Mouse (Mus musculus) hindbrain, embryonic 16.5 days (tissue): Measurements from ENCODE around the gene Siae. TPM values are rescaled to one million over a fixed set of nuclear protein-coding genes. Genes with fewer than 3 reads are reported as not detected.

Experiments
- ATAC-seq: fragments of 200-750 bp; cut with Nextera tagmentation; 2 replicates; pipeline ENCODE4 v1.8.0; 2017; ENCODE audit warnings: moderate TSS enrichment, moderate library complexity
- H3K27ac ChIP-seq: fragments of 300-500 bp; sonication (generic); 2 replicates; pipeline ENCODE4 v1.5.1; 2014; ENCODE audit warnings: low read depth, mild to moderate bottlenecking, control low read depth, low read length, moderate library complexity
- H3K27me3 ChIP-seq: fragments of 300-500 bp; sonication (generic); replicated peaks from 2 replicates; pipeline ENCODE4 v1.6.1; 2014; ENCODE audit warnings: low read length; ENCODE audit not compliant: control insufficient read depth, insufficient read depth
- H3K36me3 ChIP-seq: fragments of 300-500 bp; sonication (generic); 2 replicates; pipeline ENCODE4 v1.6.1; 2014; ENCODE audit warnings: mild to moderate bottlenecking, low read length, moderate library complexity, mixed read lengths; ENCODE audit not compliant: control insufficient read depth, insufficient read depth
- H3K4me1 ChIP-seq: fragments of 300-500 bp; sonication (generic); 2 replicates; pipeline ENCODE4 v1.6.1; 2014; ENCODE audit warnings: low read depth, low read length; ENCODE audit not compliant: control insufficient read depth, insufficient read depth
- H3K4me2 ChIP-seq: fragments of 300-500 bp; sonication (generic); 2 replicates; pipeline ENCODE4 v1.6.1; 2014; ENCODE audit warnings: mild to moderate bottlenecking, low read length, control low read depth, moderate library complexity
- H3K4me3 ChIP-seq: fragments of 300-500 bp; sonication (generic); 2 replicates; pipeline ENCODE4 v1.5.1; 2014; ENCODE audit warnings: mild to moderate bottlenecking, low read length, control low read depth, moderate library complexity
- H3K9ac ChIP-seq: fragments of 300-500 bp; sonication (generic); 2 replicates; pipeline ENCODE4 v1.6.1; 2014; ENCODE audit warnings: low read depth, mild to moderate bottlenecking, control low read depth, low read length, moderate library complexity
- H3K9me3 ChIP-seq: fragments of 300-500 bp; sonication (generic); 2 replicates; pipeline ENCODE4 v1.6.1; 2014; ENCODE audit warnings: mild to moderate bottlenecking, low read length, moderate library complexity; ENCODE audit not compliant: control insufficient read depth
- WGBS: fragments of 180-500 bp; shearing (Covaris S2); extraction: QIAGEN DNeasy Blood & Tissue Kit; methylation state at CpG from one replicate; pipeline ENCODE4 v1.1.7; 2014; 5-methylcytosine and 5-hydroxymethylcytosine counted together
- polyA plus RNA-seq: library from polyadenylated mRNA; unstranded; fragments of >200 nt; fragmentation: Nextera tagmentation; extraction: Ambion mirVana; gene quantifications from 2 replicates; pipeline ENCODE4 v1.2.1, GENCODE M21; 2015

The Siae gene
- polyA plus RNA-seq, 1 experiment from 2014 or later, result 17.4 TPM

DNA sequence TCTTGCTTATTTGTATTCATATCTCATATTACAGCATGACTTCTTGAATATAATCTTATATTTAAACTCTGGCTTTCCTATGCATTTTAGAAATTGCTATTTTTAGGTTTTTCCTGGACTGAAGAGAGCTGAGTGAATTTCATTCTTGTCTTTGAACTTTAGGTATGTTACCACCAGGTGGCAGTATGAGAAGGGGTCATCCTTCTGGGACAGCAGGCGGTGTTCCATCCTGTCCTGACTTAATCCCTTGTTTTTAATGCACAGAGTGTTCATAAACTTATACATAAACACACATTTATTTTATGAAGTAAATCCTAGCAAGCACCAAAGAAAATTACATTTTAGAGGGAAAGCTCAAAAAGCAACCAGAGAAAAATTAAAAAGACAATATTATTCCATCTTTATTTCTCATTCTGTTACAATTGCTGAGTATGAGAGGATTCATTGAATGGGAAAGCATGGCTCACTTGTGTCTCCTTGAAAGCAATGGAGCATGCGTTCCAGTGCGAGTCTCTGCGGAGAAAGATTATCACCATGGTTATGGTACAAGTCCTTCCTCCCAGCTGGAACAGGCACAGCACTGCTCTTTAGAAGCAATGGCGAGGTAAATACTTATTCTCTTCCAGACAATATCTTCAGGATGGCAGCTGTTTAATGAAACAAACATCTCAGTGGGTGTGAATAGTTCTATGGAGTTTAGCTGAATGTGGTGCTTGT, 134.6 kb downstream of the Siae start:
- Histone ChIP-seq H3K27ac (no peak overlapping the region), H3K9me3 (no peaks in the 10 kb centered on the region), H3K4me1 (no peaks in the 10 kb centered on the region), H3K9ac (no peak overlapping the region), H3K27me3 (no peaks in the 10 kb centered on the region), H3K4me2 (no peak overlapping the region), H3K4me3 (no peak overlapping the region), H3K36me3 (no peaks in the 10 kb centered on the region)
- ATAC-seq, result peak; percentile 89
- 32% methylated on average over 5 of the region's 5 CpGs for WGBS

Other genes with a start within 250 kb of the Siae start
- gene Ccdc15, start 207.3 kb upstream of the Siae start, polyA plus RNA-seq, result 6.1 and 7.1 TPM in 2 replicates
- gene Hepacam, start 188.3 kb upstream of the Siae start, polyA plus RNA-seq, result 42.0 and 46.2 TPM in 2 replicates
- 5.5 and 8.6 TPM in 2 replicates for gene Robo4, start 153.8 kb upstream of the Siae start, polyA plus RNA-seq
- gene Robo3, start 122.5 kb upstream of the Siae start, polyA plus RNA-seq, result 7.3 and 12.1 TPM in 2 replicates
- gene Msantd2, start 66.4 kb upstream of the Siae start, polyA plus RNA-seq, result 24.4 and 28.9 TPM in 2 replicates
- gene Esam, start 27.6 kb upstream of the Siae start, polyA plus RNA-seq, result 44.6 and 47.6 TPM in 2 replicates
- gene Vsig2, start 16.4 kb upstream of the Siae start, polyA plus RNA-seq, result 0.92 and 1.1 TPM in 2 replicates
- gene Nrgn, start 2.8 kb upstream of the Siae start, polyA plus RNA-seq, result 4.8 and 5.8 TPM in 2 replicates
- 7.6 and 9.6 TPM in 2 replicates for gene Spa17, start 58.0 kb downstream of the Siae start, polyA plus RNA-seq
- 87.1 and 89.2 TPM in 2 replicates for gene Tbrg1, start 101.6 kb downstream of the Siae start, polyA plus RNA-seq
- 0.15 and 0.51 TPM in 2 replicates for gene Panx3, start 113.5 kb downstream of the Siae start, polyA plus RNA-seq
- not detected in 2 replicates for gene Olfr160, start 160.6 kb downstream of the Siae start, polyA plus RNA-seq
- gene Olfr874, start 189.4 kb downstream of the Siae start, polyA plus RNA-seq, result not detected in 2 replicates
- 0.16 TPM in 1 of 2 replicates, not detected in the other for gene Olfr875, start 216.2 kb downstream of the Siae start, polyA plus RNA-seq
- gene Olfr876, start 247.3 kb downstream of the Siae start, polyA plus RNA-seq, result not detected in 2 replicates